Mouse (Mus musculus) inflammation-experienced regulatory T-cells, adult 16 weeks (primary cell): Measurements from ENCODE around the gene Gm12117. TPM values are rescaled to one million over a fixed set of nuclear protein-coding genes. Genes with fewer than 3 reads are reported as not detected.

Experiments
- polyA plus RNA-seq: library from polyadenylated mRNA; unstranded; fragments of 100-300 nt; shearing (Covaris generic); gene quantifications from one replicate; pipeline ENCODE4 v1.2.1, GENCODE M21; 2017

Gm12117 gene
- polyA plus RNA-seq: not detected

DNA sequence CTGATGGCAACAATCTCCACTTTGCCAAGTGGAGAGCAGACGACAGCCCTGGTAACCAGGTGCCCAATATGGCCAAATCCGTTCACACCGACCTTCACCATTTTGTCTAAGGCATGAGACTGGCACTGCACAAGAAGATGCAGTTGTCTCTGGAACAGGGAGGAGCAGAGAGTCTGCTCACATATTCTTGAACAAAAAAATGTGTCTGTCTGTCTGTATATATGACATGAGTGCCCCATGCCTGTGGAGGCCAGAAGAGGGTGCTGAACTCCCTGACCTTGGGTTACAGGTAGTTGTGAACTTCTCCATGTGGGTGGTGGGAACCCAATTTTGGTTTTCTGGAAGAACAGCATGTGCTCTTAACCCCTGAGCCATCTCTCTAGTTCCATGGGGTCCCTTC lies at the start of gene Gm12117:
Gene Gm12117, minus strand, starts transcription at position 101 of the 400 bp plus-strand sequence.

Other genes starting within 250 kb of the Gm12117 start
- not detected for gene Fgf18, start 129.3 kb downstream of the Gm12117 start, polyA plus RNA-seq
- gene Npm1, start 113.5 kb downstream of the Gm12117 start, polyA plus RNA-seq: 627 TPM
- not detected for gene Tlx3, start 73.1 kb downstream of the Gm12117 start, polyA plus RNA-seq
- gene Ranbp17, start 237.0 kb upstream of the Gm12117 start, polyA plus RNA-seq: not detected